In the genomic region with DNA sequence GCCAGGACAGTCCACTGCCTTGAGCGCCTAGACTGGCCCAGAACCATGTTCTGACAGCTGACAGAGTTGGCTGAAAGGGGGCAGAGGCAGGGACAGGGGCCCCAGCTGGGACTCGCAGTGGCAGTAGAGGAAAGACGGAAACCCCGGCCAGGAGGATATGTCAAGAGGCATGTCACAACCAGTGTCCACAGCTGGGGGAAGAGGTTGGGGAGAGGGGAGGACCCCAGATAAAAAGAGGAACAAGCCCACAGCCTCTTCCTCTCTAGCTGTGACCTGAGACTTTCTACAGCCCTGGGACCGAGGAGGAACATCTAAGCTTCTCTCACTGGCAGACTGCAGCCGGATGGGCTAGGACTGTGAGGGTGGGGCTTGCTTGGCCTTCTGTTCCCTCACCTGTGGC, we compare ENCODE assay signal across 16 mouse cellular contexts. TPM values are rescaled to one million over a fixed set of nuclear protein-coding genes. Genes with fewer than 3 reads are reported as not detected.
DNase-seq lines count a peak whose midpoint lies in the region; ATAC-seq and TF ChIP-seq lines count a peak whose summit lies in the region.
"Had no signal": no experiment of that assay in that cellular context is flagged by ENCODE, and none has a peak within 500 bp of the region (broad histone marks: within the 10 kb centered on the region; RNA-seq: fewer than 3 reads in every experiment).

No protein-coding gene starts in this region.

- no peaks in the 10 kb centered on the region for H3K9me3 ChIP-seq in heart, embryonic 12.5 days (replicated peaks)
- H3K9me3 ChIP-seq in CH12.LX (replicated peaks; ENCODE audit: low read length), result no peaks in the 10 kb centered on the region
- H3K9me3 ChIP-seq in liver, embryonic 11.5 days (ENCODE audit: control insufficient read depth, low read length), result no peaks in the 10 kb centered on the region
- H3K9me3 ChIP-seq in hindbrain, embryonic 13.5 days, result no peaks in the 10 kb centered on the region
- H3K9me3 ChIP-seq: heart, embryonic 10.5 days had no signal

- H3K36me3 ChIP-seq in heart, embryonic 12.5 days, result peaks cover 62% of the 10 kb centered on the region
- peaks cover 39 to 85% of the 10 kb centered on the region in 2 experiments for H3K36me3 ChIP-seq in CH12.LX (replicated peaks in 1 of 2; ENCODE audit: control insufficient read depth in 1 of 2, insufficient read depth in 1 of 2, low read length in 1 of 2)
- H3K36me3 ChIP-seq in liver, embryonic 11.5 days (ENCODE audit: control insufficient read depth, insufficient read depth, low read length), result peaks cover 11% of the 10 kb centered on the region; the same call in 1 of the 2 replicates
- peaks cover 63% of the 10 kb centered on the region for H3K36me3 ChIP-seq in hindbrain, embryonic 13.5 days

- H3K4me3 ChIP-seq in heart, embryonic 12.5 days, result no peak overlapping the region
- H3K4me3 ChIP-seq in CH12.LX (replicated peaks in 1 of 3; ENCODE audit: low read depth in 2 of 3, low read length in 2 of 3, poor library complexity in 1 of 3), result no peak overlapping the region
- no peak overlapping the region for H3K4me3 ChIP-seq in liver, embryonic 11.5 days (ENCODE audit: low read depth, low read length)
- no peak overlapping the region for H3K4me3 ChIP-seq in hindbrain, embryonic 13.5 days
- H3K4me3 ChIP-seq: erythroblast, embryonic 14.5 days; heart, embryonic 10.5 days had no signal

- no peak for TF ChIP-seq POLR2A in CH12.LX (IDR thresholded peaks at IDR 0.05; ENCODE audit: low read depth, low read length)

- no peak for TF ChIP-seq CTCF in CH12.LX (conservative IDR thresholded peaks at IDR 0.05 in 1 of 2, IDR thresholded peaks at IDR 0.05 in 1 of 2; ENCODE audit: low read depth in 2 of 2, low read length in 2 of 2)

- dilution Hi-C loops in CH12.LX (cut with MboI; ENCODE audit: extremely low pct_ligation_motif_present, extremely low pct_unique_long_range_greater_than_20kb, low sequenced_read_pairs), result no loop called here

- WGBS in heart, embryonic 12.5 days, result 59% methylated on average over 6 of the region's 6 CpGs
- WGBS in liver, embryonic 11.5 days, result 39% methylated on average over 6 of the region's 6 CpGs
- WGBS in hindbrain, embryonic 13.5 days, result 88% methylated on average over 6 of the region's 6 CpGs

- no peaks in the 10 kb centered on the region for H3K27me3 ChIP-seq in heart, embryonic 12.5 days (replicated peaks)
- H3K27me3 ChIP-seq in CH12.LX (replicated peaks), result no peaks in the 10 kb centered on the region
- H3K27me3 ChIP-seq in liver, embryonic 11.5 days (replicated peaks; ENCODE audit: control insufficient read depth, insufficient read depth, low read length), result no peaks in the 10 kb centered on the region
- no peaks in the 10 kb centered on the region for H3K27me3 ChIP-seq in hindbrain, embryonic 13.5 days
- H3K27me3 ChIP-seq: Patski had no signal

- in situ Hi-C loops in CH12.LX (cut with MboI; ENCODE audit: low pct_ligation_motif_present, low pct_unique_long_range_greater_than_20kb, low sequenced_read_pairs), result no loop called here

- DNase-seq in heart, postnatal 14 days, result no peak
- peak; percentile 88 for DNase-seq in CH12.LX (ENCODE audit: extremely low read depth)
- DNase-seq in liver, embryonic 11.5 days (ENCODE audit: low spot score), result no peak
- DNase-seq in right cerebral cortex, postnatal 25 days, result no peak
- DNase-seq in cerebellum, adult 18-20 months, result no peak
- DNase-seq: embryo, embryonic 11 days; kidney, adult 8-10 months; lung, embryonic 14.5 days; thymus, adult 18-20 months had no signal

- no peak overlapping the region for H3K4me2 ChIP-seq in heart, embryonic 12.5 days
- peak overlapping the region; percentile 18; the same call in 1 of the 2 replicates for H3K4me2 ChIP-seq in CH12.LX (ENCODE audit: insufficient read depth, low read depth, poor library complexity, severe bottlenecking)
- H3K4me2 ChIP-seq in liver, embryonic 11.5 days, result no peak overlapping the region
- H3K4me2 ChIP-seq in hindbrain, embryonic 13.5 days, result no peak overlapping the region
- H3K4me2 ChIP-seq: lung, embryonic 14.5 days had no signal

- intact Hi-C loops in heart, postnatal 14 days (cut with DNase I), result no loop called here

- ATAC-seq in heart, embryonic 12.5 days (ENCODE audit: insufficient number of reproducible peaks, low FRiP score), result no peak
- ATAC-seq in liver, embryonic 11.5 days (replicated peaks; ENCODE audit: low FRiP score), result peak; percentile 26; the same call in 1 of the 2 replicates
- ATAC-seq in megakaryocyte progenitor cell, adult 5-6 weeks (replicated peaks; ENCODE audit: poor library complexity), result peak; percentile 97
- ATAC-seq in hindbrain, embryonic 13.5 days (ENCODE audit: low FRiP score), result no peak
- ATAC-seq: hindbrain, embryonic 16.5 days; Patski had no signal

- no peak; the same call in 1 of the 2 replicates for TF ChIP-seq RAD21 in CH12.LX (IDR thresholded peaks at IDR 0.05; ENCODE audit: low read depth, low read length)

- peaks cover 5% of the 10 kb centered on the region; the same call in 1 of the 2 replicates for H3K4me1 ChIP-seq in heart, embryonic 12.5 days (replicated peaks)
- H3K4me1 ChIP-seq in CH12.LX (ENCODE audit: control insufficient read depth in 1 of 2, insufficient read depth in 2 of 2), result peaks cover 21 to 53% of the 10 kb centered on the region in 2 experiments
- peaks cover 14% of the 10 kb centered on the region for H3K4me1 ChIP-seq in liver, embryonic 11.5 days (replicated peaks; ENCODE audit: control insufficient read depth, insufficient read depth, low read length)
- H3K4me1 ChIP-seq in hindbrain, embryonic 13.5 days (replicated peaks), result no peaks in the 10 kb centered on the region

- H3K27ac ChIP-seq in heart, embryonic 12.5 days (ENCODE audit: poor library complexity, severe bottlenecking), result no peak overlapping the region
- H3K27ac ChIP-seq in CH12.LX (ENCODE audit: insufficient read depth, low read depth), result peak overlapping the region; percentile 73
- no peak overlapping the region for H3K27ac ChIP-seq in liver, embryonic 11.5 days (ENCODE audit: low read depth, low read length)
- no peak overlapping the region for H3K27ac ChIP-seq in hindbrain, embryonic 13.5 days
- H3K27ac ChIP-seq: heart, embryonic 10.5 days had no signal

- no peaks in the 10 kb centered on the region for H3K79me2 ChIP-seq in CH12.LX (replicated peaks; ENCODE audit: control insufficient read depth, extremely low read depth, insufficient read depth, poor library complexity, severe bottlenecking)

- 0 out of 2 replicates have a peak overlapping the region, but pooled peaks have one; percentile 9 for H3K9ac ChIP-seq in heart, embryonic 12.5 days
- H3K9ac ChIP-seq in CH12.LX (ENCODE audit: insufficient read depth, low read depth), result no peak overlapping the region
- no peak overlapping the region for H3K9ac ChIP-seq in liver, embryonic 11.5 days (ENCODE audit: low read depth, low read length)
- no peak overlapping the region for H3K9ac ChIP-seq in hindbrain, embryonic 13.5 days
- H3K9ac ChIP-seq: lung, embryonic 14.5 days had no signal

- TF ChIP-seq EP300 in CH12.LX (IDR thresholded peaks at IDR 0.05; ENCODE audit: low read length), result peak; percentile 82

TF ChIP-seq in CH12.LX, 34 proteins besides CTCF, POLR2A, EP300 and RAD21 (continues in another document):
- TF ChIP-seq BHLHE40 (IDR thresholded peaks at IDR 0.05; ENCODE audit: low read depth, low read length) (peak; percentile 46; the same call in 1 of the 2 replicates), PAX5 (IDR thresholded peaks at IDR 0.05; ENCODE audit: low read length) (no peak), KAT2A (IDR thresholded peaks at IDR 0.05; ENCODE audit: insufficient replicate concordance, low read length) (no peak), RCOR1 (conservative IDR thresholded peaks at IDR 0.05; ENCODE audit: low read depth, low read length) (no peak), MAZ (IDR thresholded peaks at IDR 0.05; ENCODE audit: low read depth, low read length) (0 out of 2 replicates have a peak, but pooled peaks have one; percentile 44), ZNF384 (IDR thresholded peaks at IDR 0.05; ENCODE audit: low read depth, low read length) (no peak), USF2 (conservative IDR thresholded peaks at IDR 0.05; ENCODE audit: low read depth, low read length) (no peak), MYC (IDR thresholded peaks at IDR 0.05; ENCODE audit: low read depth, low read length) (no peak), E2F4 (IDR thresholded peaks at IDR 0.05; ENCODE audit: insufficient replicate concordance, low read depth, low read length) (no peak), USF1 (IDR thresholded peaks at IDR 0.05; ENCODE audit: low read depth, low read length) (no peak), POLR2AphosphoS2 (IDR thresholded peaks at IDR 0.05; ENCODE audit: low read depth, low read length) (no peak), TCF12 (IDR thresholded peaks at IDR 0.05; ENCODE audit: low read depth, low read length) (peak; percentile 81), MEF2A (IDR thresholded peaks at IDR 0.05; ENCODE audit: borderline replicate concordance, low read depth, low read length) (peak; percentile 78), TBP (conservative IDR thresholded peaks at IDR 0.05; ENCODE audit: low read depth, low read length) (peak; percentile 81), ETS1 (conservative IDR thresholded peaks at IDR 0.05; ENCODE audit: low read depth, low read length) (peak; percentile 91), CHD1 (IDR thresholded peaks at IDR 0.05; ENCODE audit: low read depth, low read length) (no peak), NRF1 (IDR thresholded peaks at IDR 0.05; ENCODE audit: low read depth, low read length) (no peak), NELFE (IDR thresholded peaks at IDR 0.05; ENCODE audit: low read depth, low read length) (no peak), JUN (IDR thresholded peaks at IDR 0.05; ENCODE audit: insufficient read depth, low read depth, low read length) (no peak), ZKSCAN1 (IDR thresholded peaks at IDR 0.05; ENCODE audit: borderline replicate concordance, low read depth, low read length) (no peak), UBTF (IDR thresholded peaks at IDR 0.05; ENCODE audit: low read depth, low read length) (peak; percentile 91), GABPA (IDR thresholded peaks at IDR 0.05; ENCODE audit: insufficient replicate concordance, low read depth, low read length) (no peak), MAFK (IDR thresholded peaks at IDR 0.05; ENCODE audit: insufficient replicate concordance, low read length) (no peak)

RNA-seq across cellular contexts. Expression of gene Sgsm3, which starts 43.8 kb away (rescaled TPM):
- polyA plus RNA-seq in heart, embryonic 12.5 days (2016; fragmentation: Nextera tagmentation; extraction: Ambion mirVana), result 15.7 and 19.0 TPM in 2 replicates
- 10 to 100 TPM in 1 of 2 experiments, 1 to 10 TPM in 1; 9.8 to 10.9 TPM for total RNA-seq in heart, postnatal 14 days (2021)
- total RNA-seq in CH12.LX (2012; rRNA removed), result 25.5 and 29.5 TPM in 2 replicates
- 14.4 and 15.5 TPM in 2 replicates for total RNA-seq in CH12.LX (2014; rRNA removed)
- polyA plus RNA-seq in CH12.LX (2012; ENCODE audit: insufficient read length, low read depth), result 15.0 and 19.9 TPM in 2 replicates
- 28.5 and 28.8 TPM in 2 replicates for polyA plus RNA-seq in liver, embryonic 11.5 days (2014; fragmentation: Nextera tagmentation; extraction: Ambion mirVana)
- total RNA-seq in megakaryocyte progenitor cell, adult 5-6 weeks (2015), result 7.2 and 7.5 TPM in 2 replicates
- 21.7 and 26.0 TPM in 2 replicates for total RNA-seq in megakaryocyte progenitor cell, adult 5-6 weeks (2017)
- 56.4 and 58.3 TPM in 2 replicates for polyA plus RNA-seq in hindbrain, embryonic 13.5 days (2015; fragmentation: Nextera tagmentation; extraction: Ambion mirVana)

Comparison
In these comparisons a context has a peak if more than half of its experiments do, and no peak if none do; other contexts are left out.
1. ATAC-seq: peak in liver, embryonic 11.5 days (single experiment) and megakaryocyte progenitor cell, adult 5-6 weeks (single experiment); none in heart, embryonic 12.5 days (single experiment) and hindbrain, embryonic 13.5 days (single experiment).